Mouse (Mus musculus): Measurements from ENCODE around the gene Pde5a. TPM values are rescaled to one million over a fixed set of nuclear protein-coding genes. Genes with fewer than 3 reads are reported as not detected.

Pde5a gene
- polyA plus RNA-seq, 1 experiment from 2014 or later, result 4.5 TPM

- Histone ChIP-seq H3K4me2 (no peak overlapping the region), H3K9me3 (replicated peaks; ENCODE audit: control insufficient read depth, low read length) (no peaks in the 10 kb centered on the region), H3K4me3 (ENCODE audit: low read depth, low read length) (no peak overlapping the region), H3K36me3 (ENCODE audit: control insufficient read depth, insufficient read depth, low read length) (no peaks in the 10 kb centered on the region), H3K27me3 (ENCODE audit: control insufficient read depth, insufficient read depth, low read length) (no peaks in the 10 kb centered on the region), H3K27ac (ENCODE audit: low read depth, low read length) (no peak overlapping the region), H3K4me1 (ENCODE audit: control insufficient read depth, insufficient read depth, low read length) (no peaks in the 10 kb centered on the region), H3K9ac (ENCODE audit: low read depth, low read length) (no peak overlapping the region)
- 72% methylated on average over 8 of the region's 8 CpGs for WGBS (ENCODE audit: insufficient replicate concordance)
- no peak for ATAC-seq (replicated peaks; ENCODE audit: insufficient number of reproducible peaks, low FRiP score, low TSS enrichment)
Measured at GRCm38 (mm10) chr3:122878705-122879315, 150.1 kb downstream of the Pde5a start.

- H3K9me3 ChIP-seq (replicated peaks; ENCODE audit: control insufficient read depth, low read length), result no peaks in the 10 kb centered on the region
- no peaks in the 10 kb centered on the region for H3K27me3 ChIP-seq (ENCODE audit: control insufficient read depth, insufficient read depth, low read length)
- WGBS (ENCODE audit: insufficient replicate concordance), result 64% methylated on average over 4 of the region's 4 CpGs
- no peak overlapping the region for H3K4me3 ChIP-seq (ENCODE audit: low read depth, low read length)
- no peaks in the 10 kb centered on the region for H3K36me3 ChIP-seq (ENCODE audit: control insufficient read depth, insufficient read depth, low read length)
- H3K4me2 ChIP-seq, result no peak overlapping the region
- no peaks in the 10 kb centered on the region for H3K4me1 ChIP-seq (ENCODE audit: control insufficient read depth, insufficient read depth, low read length)
- H3K9ac ChIP-seq (ENCODE audit: low read depth, low read length), result no peak overlapping the region
- H3K27ac ChIP-seq (ENCODE audit: low read depth, low read length), result no peak overlapping the region
- ATAC-seq (replicated peaks; ENCODE audit: insufficient number of reproducible peaks, low FRiP score, low TSS enrichment), result no peak
Measured at GRCm38 (mm10) chr3:122887505-122888301, 159.0 kb downstream of the Pde5a start.

- no peaks in the 10 kb centered on the region for H3K9me3 ChIP-seq (replicated peaks; ENCODE audit: control insufficient read depth, low read length)
- no peaks in the 10 kb centered on the region for H3K27me3 ChIP-seq (ENCODE audit: control insufficient read depth, insufficient read depth, low read length)
- H3K9ac ChIP-seq (ENCODE audit: low read depth, low read length), result no peak overlapping the region
- no peaks in the 10 kb centered on the region for H3K4me1 ChIP-seq (ENCODE audit: control insufficient read depth, insufficient read depth, low read length)
- 59% methylated on average over 5 of the region's 5 CpGs for WGBS (ENCODE audit: insufficient replicate concordance)
- H3K27ac ChIP-seq (ENCODE audit: low read depth, low read length), result no peak overlapping the region
- H3K36me3 ChIP-seq (ENCODE audit: control insufficient read depth, insufficient read depth, low read length), result no peaks in the 10 kb centered on the region
- H3K4me3 ChIP-seq (ENCODE audit: low read depth, low read length), result no peak overlapping the region
- H3K4me2 ChIP-seq, result no peak overlapping the region
- no peak for ATAC-seq (replicated peaks; ENCODE audit: insufficient number of reproducible peaks, low FRiP score, low TSS enrichment)
Measured at GRCm38 (mm10) chr3:122888371-122888819, 159.6 kb downstream of the Pde5a start.

GRCm38 (mm10) chr3:122894772-122895171 lies 166.0 kb downstream of the Pde5a start, which contains the start of gene Fabp2:
TSS of gene Fabp2 (plus strand) at chr3:122895072.
- Histone ChIP-seq H3K9me3 (replicated peaks; ENCODE audit: control insufficient read depth, low read length) (no peaks in the 10 kb centered on the region), H3K27ac (ENCODE audit: low read depth, low read length) (no peak within 1 kb of the TSS), H3K4me3 (ENCODE audit: low read depth, low read length) (no peak within 1 kb of the TSS), H3K4me2 (no peak within 1 kb of the TSS), H3K27me3 (ENCODE audit: control insufficient read depth, insufficient read depth, low read length) (no peaks in the 10 kb centered on the region), H3K36me3 (ENCODE audit: control insufficient read depth, insufficient read depth, low read length) (no peaks in the 10 kb centered on the region), H3K9ac (ENCODE audit: low read depth, low read length) (no peak within 1 kb of the TSS), H3K4me1 (ENCODE audit: control insufficient read depth, insufficient read depth, low read length) (no peaks in the 10 kb centered on the region)
- WGBS (ENCODE audit: insufficient replicate concordance), result 88% methylated on average over 3 of the region's 3 CpGs
- ATAC-seq (replicated peaks; ENCODE audit: insufficient number of reproducible peaks, low FRiP score, low TSS enrichment), result no peak

GRCm38 (mm10) chr3:122895189-122895731 lies 166.5 kb downstream of the Pde5a start:
- no peaks in the 10 kb centered on the region for H3K9me3 ChIP-seq (replicated peaks; ENCODE audit: control insufficient read depth, low read length)
- H3K9ac ChIP-seq (ENCODE audit: low read depth, low read length), result no peak overlapping the region
- no peak overlapping the region for H3K27ac ChIP-seq (ENCODE audit: low read depth, low read length)
- H3K4me2 ChIP-seq, result no peak overlapping the region
- no peak overlapping the region for H3K4me3 ChIP-seq (ENCODE audit: low read depth, low read length)
- WGBS (ENCODE audit: insufficient replicate concordance), result 63% methylated on average over 11 of the region's 11 CpGs
- no peaks in the 10 kb centered on the region for H3K4me1 ChIP-seq (ENCODE audit: control insufficient read depth, insufficient read depth, low read length)
- H3K27me3 ChIP-seq (ENCODE audit: control insufficient read depth, insufficient read depth, low read length), result no peaks in the 10 kb centered on the region
- no peaks in the 10 kb centered on the region for H3K36me3 ChIP-seq (ENCODE audit: control insufficient read depth, insufficient read depth, low read length)
- no peak for ATAC-seq (replicated peaks; ENCODE audit: insufficient number of reproducible peaks, low FRiP score, low TSS enrichment)

- no peaks in the 10 kb centered on the region for H3K4me1 ChIP-seq (ENCODE audit: control insufficient read depth, insufficient read depth, low read length)
- no peaks in the 10 kb centered on the region for H3K36me3 ChIP-seq (ENCODE audit: control insufficient read depth, insufficient read depth, low read length)
- no peak overlapping the region for H3K9ac ChIP-seq (ENCODE audit: low read depth, low read length)
- WGBS (ENCODE audit: insufficient replicate concordance), result 62% methylated on average over 6 of the region's 6 CpGs
- H3K4me2 ChIP-seq, result no peak overlapping the region
- H3K9me3 ChIP-seq (replicated peaks; ENCODE audit: control insufficient read depth, low read length), result no peaks in the 10 kb centered on the region
- H3K4me3 ChIP-seq (ENCODE audit: low read depth, low read length), result no peak overlapping the region
- H3K27me3 ChIP-seq (ENCODE audit: control insufficient read depth, insufficient read depth, low read length), result no peaks in the 10 kb centered on the region
- ATAC-seq (replicated peaks; ENCODE audit: insufficient number of reproducible peaks, low FRiP score, low TSS enrichment), result no peak
- no peak overlapping the region for H3K27ac ChIP-seq (ENCODE audit: low read depth, low read length)
Measured at GRCm38 (mm10) chr3:122898254-122898653, 169.5 kb downstream of the Pde5a start.

GRCm38 (mm10) chr3:122903746-122904433 lies 175.1 kb downstream of the Pde5a start:
- Histone ChIP-seq H3K9me3 (replicated peaks; ENCODE audit: control insufficient read depth, low read length) (no peaks in the 10 kb centered on the region), H3K27me3 (ENCODE audit: control insufficient read depth, insufficient read depth, low read length) (no peaks in the 10 kb centered on the region), H3K4me2 (no peak overlapping the region), H3K4me3 (ENCODE audit: low read depth, low read length) (no peak overlapping the region), H3K27ac (ENCODE audit: low read depth, low read length) (no peak overlapping the region), H3K4me1 (ENCODE audit: control insufficient read depth, insufficient read depth, low read length) (no peaks in the 10 kb centered on the region), H3K9ac (ENCODE audit: low read depth, low read length) (no peak overlapping the region), H3K36me3 (ENCODE audit: control insufficient read depth, insufficient read depth, low read length) (no peaks in the 10 kb centered on the region)
- WGBS (ENCODE audit: insufficient replicate concordance), result 39% methylated on average over 12 of the region's 12 CpGs
- no peak for ATAC-seq (replicated peaks; ENCODE audit: insufficient number of reproducible peaks, low FRiP score, low TSS enrichment)

- no peaks in the 10 kb centered on the region for H3K4me1 ChIP-seq (ENCODE audit: control insufficient read depth, insufficient read depth, low read length)
- H3K4me2 ChIP-seq, result no peak overlapping the region
- no peak for ATAC-seq (replicated peaks; ENCODE audit: insufficient number of reproducible peaks, low FRiP score, low TSS enrichment)
- H3K27me3 ChIP-seq (ENCODE audit: control insufficient read depth, insufficient read depth, low read length), result no peaks in the 10 kb centered on the region
- H3K36me3 ChIP-seq (ENCODE audit: control insufficient read depth, insufficient read depth, low read length), result no peaks in the 10 kb centered on the region
- H3K4me3 ChIP-seq (ENCODE audit: low read depth, low read length), result no peak overlapping the region
- H3K9ac ChIP-seq (ENCODE audit: low read depth, low read length), result no peak overlapping the region
- WGBS (ENCODE audit: insufficient replicate concordance), result 87% methylated on average over 2 of the region's 2 CpGs
- H3K9me3 ChIP-seq (replicated peaks; ENCODE audit: control insufficient read depth, low read length), result no peaks in the 10 kb centered on the region
- no peak overlapping the region for H3K27ac ChIP-seq (ENCODE audit: low read depth, low read length)
Measured at GRCm38 (mm10) chr3:122907841-122908240, 179.1 kb downstream of the Pde5a start.
